Mouse (Mus musculus): ENCODE data around the gene Spata33. TPM values are rescaled to one million over a fixed set of nuclear protein-coding genes. Genes with fewer than 3 reads are reported as not detected.
"Not testable (repeated sequence)": the region's sequence is repeated elsewhere in the genome, so short reads cannot be mapped to it uniquely, and the experiment has no call there.

Gene Spata33
- 5.2 and 9.8 TPM in 2 replicates for polyA plus RNA-seq (2014; fragmentation: Nextera tagmentation; extraction: Ambion mirVana)

- Histone ChIP-seq H3K4me3 (replicated peaks; ENCODE audit: low read length) (peak within 1 kb of the TSS; percentile 80), H3K9me3 (ENCODE audit: control insufficient read depth, low read length) (no peaks in the 10 kb centered on the region), H3K4me2 (replicated peaks) (peak within 1 kb of the TSS; percentile 78), H3K27ac (no peak within 1 kb of the TSS), H3K27me3 (ENCODE audit: control insufficient read depth, insufficient read depth, low read length) (no peaks in the 10 kb centered on the region), H3K4me1 (replicated peaks; ENCODE audit: control insufficient read depth, insufficient read depth, low read length) (peaks cover 12% of the 10 kb centered on the region), H3K9ac (peak within 1 kb of the TSS; percentile 96), H3K36me3 (replicated peaks; ENCODE audit: control insufficient read depth, insufficient read depth) (peaks cover 32% of the 10 kb centered on the region)
- ATAC-seq (ENCODE audit: low FRiP score) (peak; percentile 95), DNase-seq (ENCODE audit: low spot score) (peak; percentile 91)
- WGBS, result under 1% methylated on average over 76 of the region's 76 CpGs
Observed at GRCm38 (mm10) chr8:123212321-123213117, at the start of gene Spata33, which contains the start of gene Chmp1a. Gene Spata33 (plus strand): TSS chr8:123212832. Gene Chmp1a (minus strand): TSS chr8:123212763.

DNA sequence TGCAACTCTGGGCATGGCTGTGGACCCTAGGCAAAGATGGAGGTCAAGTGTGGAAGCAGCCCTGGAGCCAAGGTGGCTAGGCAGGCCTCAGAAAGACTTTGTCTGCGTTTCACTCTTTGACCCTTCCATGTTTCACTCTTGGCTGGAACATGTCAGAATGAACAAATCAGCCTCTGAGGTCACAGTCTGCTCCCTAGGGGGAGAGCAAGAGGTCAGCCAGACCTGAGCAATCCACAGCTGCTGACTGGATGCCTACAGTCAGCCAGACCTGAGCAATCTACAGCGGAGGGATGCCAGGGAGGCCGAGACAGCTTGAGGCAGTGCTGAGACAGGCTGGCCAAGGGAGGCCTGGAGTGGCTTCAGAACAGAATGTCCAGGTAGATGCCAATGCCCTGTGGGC lies 31.2 kb upstream of the Spata33 start:
- Histone ChIP-seq H3K4me3 (replicated peaks; ENCODE audit: low read length) (no peak overlapping the region), H3K9me3 (ENCODE audit: control insufficient read depth, low read length) (peaks cover 7% of the 10 kb centered on the region; the same call in 1 of the 2 replicates), H3K27me3 (ENCODE audit: control insufficient read depth, insufficient read depth, low read length) (no peaks in the 10 kb centered on the region), H3K9ac (no peak overlapping the region), H3K4me2 (replicated peaks) (no peak overlapping the region), H3K36me3 (replicated peaks; ENCODE audit: control insufficient read depth, insufficient read depth) (no peaks in the 10 kb centered on the region), H3K4me1 (replicated peaks; ENCODE audit: control insufficient read depth, insufficient read depth, low read length) (no peaks in the 10 kb centered on the region), H3K27ac (no peak overlapping the region)
- no peak for ATAC-seq (ENCODE audit: low FRiP score)
- no peak for DNase-seq (ENCODE audit: low spot score)
- WGBS, result 58% methylated on average over 3 of the region's 3 CpGs

- no peaks in the 10 kb centered on the region for H3K4me1 ChIP-seq (replicated peaks; ENCODE audit: control insufficient read depth, insufficient read depth, low read length)
- no peak within 1 kb of the TSS for H3K9ac ChIP-seq
- ATAC-seq (ENCODE audit: low FRiP score), result no peak
- DNase-seq (ENCODE audit: low spot score), result no peak
- 51% methylated on average over 19 of the region's 19 CpGs for WGBS
- H3K9me3 ChIP-seq (ENCODE audit: control insufficient read depth, low read length), result no peaks in the 10 kb centered on the region
- H3K27me3 ChIP-seq (ENCODE audit: control insufficient read depth, insufficient read depth, low read length), result no peaks in the 10 kb centered on the region
- H3K27ac ChIP-seq, result no peak within 1 kb of the TSS
- H3K4me3 ChIP-seq (replicated peaks; ENCODE audit: low read length), result no peak within 1 kb of the TSS
- no peak within 1 kb of the TSS for H3K4me2 ChIP-seq (replicated peaks)
- no peaks in the 10 kb centered on the region for H3K36me3 ChIP-seq (replicated peaks; ENCODE audit: control insufficient read depth, insufficient read depth)
Observed at GRCm38 (mm10) chr8:123185566-123186409, 26.8 kb upstream of the Spata33 start, which contains the start of gene Dpep1. Gene Dpep1 (plus strand): TSS chr8:123186242.

- DNase-seq (ENCODE audit: low spot score) (no peak), ATAC-seq (ENCODE audit: low FRiP score) (no peak)
- 88% methylated on average over 2 of the region's 2 CpGs for WGBS
- Histone ChIP-seq H3K4me3 (replicated peaks; ENCODE audit: low read length) (no peak overlapping the region), H3K27ac (no peak overlapping the region), H3K36me3 (replicated peaks; ENCODE audit: control insufficient read depth, insufficient read depth) (no peaks in the 10 kb centered on the region), H3K9me3 (ENCODE audit: control insufficient read depth, low read length) (no peaks in the 10 kb centered on the region), H3K27me3 (ENCODE audit: control insufficient read depth, insufficient read depth, low read length) (no peaks in the 10 kb centered on the region), H3K4me2 (replicated peaks) (no peak overlapping the region), H3K4me1 (replicated peaks; ENCODE audit: control insufficient read depth, insufficient read depth, low read length) (no peaks in the 10 kb centered on the region), H3K9ac (no peak overlapping the region)
Observed at GRCm38 (mm10) chr8:123188006-123188405, 24.6 kb upstream of the Spata33 start.

DNA sequence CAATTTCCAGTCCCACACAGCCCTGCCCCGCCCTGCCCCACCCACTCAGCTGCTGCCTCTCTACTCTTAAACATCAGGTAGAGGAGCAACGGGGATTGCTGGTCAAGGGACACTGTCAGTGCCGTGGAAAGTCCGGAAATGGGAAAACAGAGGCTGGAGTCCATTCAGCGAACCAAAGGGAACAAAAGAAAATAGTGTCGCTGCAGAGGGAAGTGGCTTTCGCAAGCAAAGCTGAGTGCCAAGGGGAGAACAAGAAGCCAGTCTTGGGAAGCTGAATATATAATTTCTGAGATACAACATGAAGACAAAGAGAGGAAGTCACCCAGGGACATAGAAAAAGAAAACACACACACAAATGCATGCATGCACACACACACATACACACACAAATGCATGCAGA lies 23.8 kb upstream of the Spata33 start:
- H3K9ac ChIP-seq, result no peak overlapping the region
- 75% methylated on average over 7 of the region's 7 CpGs for WGBS
- no peaks in the 10 kb centered on the region for H3K27me3 ChIP-seq (ENCODE audit: control insufficient read depth, insufficient read depth, low read length)
- ATAC-seq (ENCODE audit: low FRiP score) (no peak), DNase-seq (ENCODE audit: low spot score) (no peak)
- H3K36me3 ChIP-seq (replicated peaks; ENCODE audit: control insufficient read depth, insufficient read depth), result no peaks in the 10 kb centered on the region
- H3K4me2 ChIP-seq (replicated peaks), result no peak overlapping the region
- H3K9me3 ChIP-seq (ENCODE audit: control insufficient read depth, low read length), result no peaks in the 10 kb centered on the region
- no peak overlapping the region for H3K4me3 ChIP-seq (replicated peaks; ENCODE audit: low read length)
- no peaks in the 10 kb centered on the region for H3K4me1 ChIP-seq (replicated peaks; ENCODE audit: control insufficient read depth, insufficient read depth, low read length)
- H3K27ac ChIP-seq, result no peak overlapping the region

GRCm38 (mm10) chr8:123190678-123191077 lies 22.0 kb upstream of the Spata33 start:
- H3K27me3 ChIP-seq (ENCODE audit: control insufficient read depth, insufficient read depth, low read length), result no peaks in the 10 kb centered on the region
- H3K36me3 ChIP-seq (replicated peaks; ENCODE audit: control insufficient read depth, insufficient read depth), result no peaks in the 10 kb centered on the region
- WGBS, result 2% methylated on average over 9 of the region's 9 CpGs
- peak overlapping the region; percentile 17; the same call in 1 of the 2 replicates for H3K9ac ChIP-seq
- no peaks in the 10 kb centered on the region for H3K9me3 ChIP-seq (ENCODE audit: control insufficient read depth, low read length)
- peak; percentile 66 for DNase-seq (ENCODE audit: low spot score)
- H3K27ac ChIP-seq, result no peak overlapping the region
- no peak for ATAC-seq (ENCODE audit: low FRiP score)
- H3K4me2 ChIP-seq (replicated peaks), result no peak overlapping the region
- H3K4me3 ChIP-seq (replicated peaks; ENCODE audit: low read length), result no peak overlapping the region
- no peaks in the 10 kb centered on the region for H3K4me1 ChIP-seq (replicated peaks; ENCODE audit: control insufficient read depth, insufficient read depth, low read length)

GRCm38 (mm10) chr8:123191908-123192307 lies 20.7 kb upstream of the Spata33 start:
- H3K4me1 ChIP-seq (replicated peaks; ENCODE audit: control insufficient read depth, insufficient read depth, low read length), result no peaks in the 10 kb centered on the region
- DNase-seq (ENCODE audit: low spot score) (no peak), ATAC-seq (ENCODE audit: low FRiP score) (no peak)
- H3K9me3 ChIP-seq (ENCODE audit: control insufficient read depth, low read length), result no peaks in the 10 kb centered on the region
- H3K27me3 ChIP-seq (ENCODE audit: control insufficient read depth, insufficient read depth, low read length), result no peaks in the 10 kb centered on the region
- no peak overlapping the region for H3K4me3 ChIP-seq (replicated peaks; ENCODE audit: low read length)
- no peak overlapping the region for H3K4me2 ChIP-seq (replicated peaks)
- no peak overlapping the region for H3K9ac ChIP-seq
- H3K27ac ChIP-seq, result no peak overlapping the region
- 69% methylated on average over 7 of the region's 8 CpGs for WGBS
- H3K36me3 ChIP-seq (replicated peaks; ENCODE audit: control insufficient read depth, insufficient read depth), result no peaks in the 10 kb centered on the region

- ATAC-seq (ENCODE audit: low FRiP score), result no peak
- no peak for DNase-seq (ENCODE audit: low spot score)
- H3K36me3 ChIP-seq (replicated peaks; ENCODE audit: control insufficient read depth, insufficient read depth), result no peaks in the 10 kb centered on the region
Observed at GRCm38 (mm10) chr8:123193771-123194170, 18.9 kb upstream of the Spata33 start.

GRCm38 (mm10) chr8:123197016-123197415 lies 15.6 kb upstream of the Spata33 start:
- not testable (repeated sequence) for ATAC-seq (ENCODE audit: low FRiP score); H3K4me1 ChIP-seq (replicated peaks; ENCODE audit: control insufficient read depth, insufficient read depth, low read length); H3K4me3 ChIP-seq (replicated peaks; ENCODE audit: low read length)

More at GRCm38 (mm10) chr8:123193771-123194170, 18.9 kb upstream of the Spata33 start:
- no peak overlapping the region for H3K4me2 ChIP-seq (replicated peaks)
- H3K4me1 ChIP-seq (replicated peaks; ENCODE audit: control insufficient read depth, insufficient read depth, low read length), result no peaks in the 10 kb centered on the region
- no peaks in the 10 kb centered on the region for H3K27me3 ChIP-seq (ENCODE audit: control insufficient read depth, insufficient read depth, low read length)
- no peak overlapping the region for H3K27ac ChIP-seq
- H3K9me3 ChIP-seq (ENCODE audit: control insufficient read depth, low read length), result no peaks in the 10 kb centered on the region
- WGBS, result 80% methylated on average over 9 of the region's 9 CpGs
- no peak overlapping the region for H3K9ac ChIP-seq
- H3K4me3 ChIP-seq (replicated peaks; ENCODE audit: low read length), result no peak overlapping the region

More at GRCm38 (mm10) chr8:123197016-123197415, 15.6 kb upstream of the Spata33 start:
- H3K27me3 ChIP-seq (ENCODE audit: control insufficient read depth, insufficient read depth, low read length); H3K9ac ChIP-seq; H3K36me3 ChIP-seq (replicated peaks; ENCODE audit: control insufficient read depth, insufficient read depth); H3K4me2 ChIP-seq (replicated peaks); H3K27ac ChIP-seq; DNase-seq (ENCODE audit: low spot score); H3K9me3 ChIP-seq (ENCODE audit: control insufficient read depth, low read length): not testable (repeated sequence)
- WGBS, result 82% methylated on average over 5 of the region's 5 CpGs

Data from hindbrain, embryonic 14.5 days (tissue).